Mouse (Mus musculus) brain, embryonic 18.5 days (tissue): Measurements from ENCODE around the gene Rccd1.

Source experiments
- DNase-seq: peaks from one replicate; pipeline ENCODE4 v3.0.0-alpha.2; 2012; ENCODE audit warnings: low read depth, low spot score

The Rccd1 gene

DNA sequence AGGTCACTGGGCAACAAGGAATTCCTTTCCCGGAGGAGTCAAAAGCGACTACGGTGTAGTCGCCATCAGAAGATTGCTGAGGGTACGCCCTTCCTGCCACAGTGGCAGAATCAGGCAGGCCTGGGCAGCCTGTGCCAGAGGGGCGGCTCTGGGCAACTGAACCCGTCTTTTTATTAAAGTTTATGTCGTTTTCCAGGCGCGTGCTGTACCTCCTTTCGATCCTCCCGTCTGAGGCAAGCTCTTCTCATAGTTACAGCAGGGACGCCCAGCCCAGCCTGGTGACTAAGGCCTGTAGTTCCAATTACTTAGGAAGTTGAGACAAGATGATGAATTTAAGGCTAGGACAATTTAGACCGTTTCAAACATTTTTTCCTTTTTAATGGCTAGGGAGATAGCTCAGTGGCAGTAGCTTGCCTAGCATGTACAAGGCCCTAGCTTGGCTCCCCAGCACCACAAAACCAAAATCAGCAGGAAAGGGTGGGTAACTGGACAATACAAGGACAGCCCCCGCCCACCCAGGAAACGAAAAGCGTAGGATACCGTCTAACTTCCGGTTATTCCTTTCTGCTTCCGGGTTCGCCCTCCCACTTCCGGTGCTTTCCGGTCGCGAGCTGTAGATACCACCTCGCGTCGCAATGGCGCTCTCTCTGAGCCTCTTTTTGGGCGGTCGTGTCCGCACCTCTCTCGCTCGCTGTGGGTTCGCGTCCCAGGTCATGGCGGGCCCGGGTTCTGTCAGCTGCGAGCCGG is 63.5 kb downstream of the Rccd1 start, which contains the start of gene Ngrn:
Ngrn (plus strand) TSS at position 591 of the 747 bp plus-strand sequence.
- peak; percentile 74 for DNase-seq

DNA sequence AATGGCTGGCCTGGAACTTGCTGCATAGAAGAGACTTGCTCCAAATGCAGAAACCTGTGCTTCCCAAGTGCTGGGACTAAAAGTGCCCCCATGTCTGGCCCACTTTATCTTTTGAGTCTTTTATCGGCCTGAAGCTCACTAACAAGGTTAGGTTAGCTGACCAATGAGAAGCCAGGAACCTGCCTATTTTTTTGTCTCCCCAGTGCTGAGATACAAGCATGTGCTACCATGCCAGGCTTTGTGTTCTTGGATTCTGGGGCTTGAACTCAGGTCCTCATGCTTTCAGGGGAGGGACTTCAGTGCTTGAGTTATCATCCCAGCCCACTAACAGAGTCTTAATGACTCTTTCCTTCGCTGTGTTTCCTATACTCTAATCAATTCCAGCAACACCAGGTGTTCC is 66.5 kb downstream of the Rccd1 start:
- no peak for DNase-seq

DNA sequence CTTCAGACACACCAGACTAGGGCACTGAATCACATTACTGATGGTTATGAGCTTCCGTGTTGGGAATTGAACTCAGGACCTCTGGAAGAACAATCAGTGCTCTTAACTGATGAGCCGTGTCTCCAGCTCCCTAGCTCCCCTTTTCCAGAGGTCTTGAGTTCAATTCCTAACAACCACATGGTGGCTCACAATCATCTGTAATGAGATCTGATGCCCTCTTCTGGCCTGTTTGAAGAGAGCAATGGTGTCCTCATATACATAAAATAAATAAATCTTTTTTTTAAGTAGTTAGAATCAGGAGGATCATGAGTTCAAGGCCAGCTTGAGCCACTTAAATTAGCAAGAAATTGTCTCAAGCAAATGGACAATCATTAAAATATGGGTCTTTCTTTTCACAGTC is 68.3 kb downstream of the Rccd1 start:
- DNase-seq: no peak

DNA sequence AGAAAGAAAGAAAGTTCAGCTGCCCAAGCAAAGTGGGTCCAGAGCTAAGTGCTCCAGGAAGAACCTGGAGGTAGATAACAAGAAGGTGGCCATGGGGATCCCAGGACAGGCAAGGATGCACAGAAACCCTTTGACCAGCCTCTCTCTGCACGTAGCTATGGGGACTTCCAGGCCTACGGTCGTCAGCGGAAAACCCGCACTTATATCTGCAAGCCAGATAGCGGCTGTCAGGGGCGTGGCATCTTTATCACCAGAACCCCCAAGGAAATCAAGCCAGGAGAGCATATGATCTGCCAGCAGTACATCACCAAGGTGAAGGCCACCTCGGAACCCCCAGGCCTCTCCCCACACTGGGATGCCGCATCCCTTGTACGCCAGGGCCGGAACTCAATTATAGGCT is 71.4 kb downstream of the Rccd1 start:
- DNase-seq: no peak

DNA sequence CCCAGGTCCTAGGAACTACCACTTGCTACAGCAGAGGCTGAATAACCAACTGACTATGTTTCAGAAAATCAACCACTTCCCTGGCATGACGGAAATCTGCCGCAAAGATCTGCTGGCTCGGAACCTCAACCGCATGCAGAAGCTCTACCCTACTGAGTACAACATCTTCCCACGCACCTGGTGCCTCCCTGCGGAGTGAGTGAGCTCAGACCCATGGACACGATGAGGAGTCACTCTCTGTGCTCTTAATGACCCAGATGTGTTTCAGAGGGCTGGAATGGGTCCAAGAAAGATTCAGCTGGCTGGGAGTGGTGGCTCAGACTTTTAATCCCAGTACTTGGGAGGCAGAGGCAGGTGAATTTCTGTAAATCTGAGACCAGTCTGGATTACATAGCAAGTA is 71.8 kb downstream of the Rccd1 start:
- DNase-seq: no peak

DNA sequence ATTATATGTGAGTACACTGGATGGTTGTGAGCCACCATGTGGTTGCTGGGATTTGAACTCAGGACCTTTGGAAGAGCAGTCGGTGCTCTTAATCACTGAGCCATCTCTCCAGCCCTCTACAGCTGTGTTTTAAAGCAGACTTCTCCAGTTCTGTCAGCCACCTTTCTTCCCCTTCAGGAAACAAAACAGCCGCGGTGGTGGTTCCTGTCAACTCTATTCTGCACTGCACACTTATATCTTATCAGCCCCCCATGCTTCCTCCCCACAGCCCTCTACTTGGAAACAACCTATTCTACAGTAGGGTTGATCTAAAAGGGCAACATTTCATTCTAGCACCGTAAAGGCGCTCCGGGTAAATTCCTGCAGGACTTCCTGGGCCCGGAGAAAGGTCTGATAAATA is 77.4 kb downstream of the Rccd1 start:
- DNase-seq: no peak

DNA sequence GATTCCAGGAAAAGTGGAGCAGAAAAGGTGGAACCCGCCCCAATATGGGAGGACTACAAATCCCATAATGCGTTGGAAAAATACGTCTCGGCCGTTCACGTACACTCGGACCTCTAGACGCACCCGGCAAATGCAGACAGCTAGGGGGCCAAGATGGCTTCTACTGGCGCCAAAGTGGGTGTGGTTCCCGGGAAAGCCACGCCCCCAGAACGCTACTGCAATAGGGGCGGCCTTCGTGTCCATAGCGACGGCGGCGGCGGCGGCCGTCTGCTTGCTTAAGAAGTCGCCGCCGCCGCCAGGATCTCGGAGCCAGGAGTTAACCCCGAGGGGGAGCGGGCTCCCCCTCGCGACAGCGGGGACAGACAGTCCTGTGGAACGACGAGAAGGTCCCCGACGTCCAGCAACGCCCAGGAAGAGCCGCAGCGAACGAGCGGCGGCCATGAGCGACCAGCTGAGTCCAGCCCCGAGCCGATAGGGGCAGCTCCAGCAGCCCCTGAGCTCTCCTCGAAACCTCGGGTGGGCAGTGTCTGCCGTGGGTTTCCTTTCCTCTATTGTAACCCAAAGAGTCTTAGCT is 78.0 kb downstream of the Rccd1 start, which contains the start of gene Ttll13:
Ttll13 (plus strand) TSS at position 229 of the 574 bp plus-strand sequence.
- DNase-seq: peak; percentile 95

DNA sequence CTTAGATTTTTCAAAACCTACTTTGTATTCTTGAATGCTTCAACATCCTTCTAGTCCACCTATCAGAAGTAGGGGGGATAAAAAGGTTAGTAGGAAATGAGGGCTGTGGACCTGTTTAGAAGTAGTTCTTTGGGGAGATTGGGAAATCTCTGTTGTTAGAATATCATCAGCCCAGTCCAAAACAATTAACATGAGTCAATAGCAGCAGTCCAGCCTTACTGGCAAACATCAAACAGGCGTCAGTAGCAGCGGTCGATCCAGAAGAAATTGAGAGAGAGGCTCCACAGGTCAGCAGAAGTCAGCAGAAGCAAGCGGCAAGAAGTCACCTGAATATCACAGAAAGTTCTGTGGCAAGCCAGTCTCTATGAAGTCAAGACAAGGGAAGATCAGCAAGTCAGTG is 79.4 kb downstream of the Rccd1 start:
- DNase-seq: no peak
